Mouse (Mus musculus) Patski (cell line): ENCODE results near the gene Tmed1. TPM values are rescaled to one million over a fixed set of nuclear protein-coding genes. Genes with fewer than 3 reads are reported as not detected.
"Not testable (repeated sequence)": the region's sequence is repeated elsewhere in the genome, so short reads cannot be mapped to it uniquely, and the experiment has no call there.

Experiments
- ATAC-seq: fragments of 100-300 bp; one replicate; pipeline ENCODE4 v1.8.0; 2021
- CTCF ChIA-PET: fragments of 350-600 bp; sonication (Branson Sonifier 250); formaldehyde crosslinking; loops from one replicate; lab custom pipeline; 2022; ENCODE audit warnings: inconsistent platforms; lab: Charles Lee
- POLR2A ChIA-PET: fragments of 350-600 bp; sonication (Branson Sonifier 250); formaldehyde crosslinking; loops from one replicate; lab custom pipeline; 2022; ENCODE audit warnings: antibody characterized with exemption, inconsistent platforms; lab: Charles Lee
- DNase-seq: peaks from one replicate; pipeline ENCODE4 v3.0.0-alpha.2; 2011; ENCODE audit warnings: low read depth, low spot score
- H3K27me3 ChIP-seq: fragments of 371-371 bp; one replicate; pipeline ENCODE4 v1.5.1; 2021
- CTCF ChIP-seq: fragments of 100-300 bp; IDR thresholded peaks from one replicate; pipeline ENCODE4 v1.5.1; 2021
- in situ Hi-C: fragments of 300-500 bp; cut with MboI; formaldehyde crosslinking; loops from 3 replicates; pipeline ENCODE4 v1.11.1; 2018; ENCODE audit warnings: low pct_unique_long_range_greater_than_20kb, mixed read lengths
- polyA plus RNA-seq: library from polyadenylated mRNA; unstranded; gene quantifications from one replicate; pipeline ENCODE4 v1.2.3, GENCODE M21; 2021

The Tmed1 gene
- polyA plus RNA-seq, 1 experiment from 2014 or later, result 63.0 TPM

DNA sequence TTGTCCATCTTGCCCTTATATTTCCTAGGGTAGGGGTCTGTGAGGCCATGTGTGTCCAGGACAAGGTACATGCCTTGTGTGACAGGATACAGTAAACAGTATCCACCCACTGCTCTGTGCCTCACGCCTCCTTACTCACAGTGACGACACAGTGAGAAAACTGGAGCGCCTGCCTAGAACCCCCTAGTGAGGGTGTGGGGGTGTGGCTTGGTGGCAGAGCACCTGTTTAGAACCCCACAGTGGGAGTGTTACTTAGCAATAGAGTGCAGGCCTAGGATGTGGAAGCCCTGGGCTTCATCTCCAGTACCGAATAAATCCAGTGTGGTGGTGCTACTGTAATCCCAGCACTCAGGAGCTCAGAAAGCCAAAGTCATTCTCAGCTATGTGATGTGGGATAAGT, 37.1 kb downstream of the Tmed1 start:
- no peak for ATAC-seq

GRCm38 (mm10) chr9:21469032-21470024, 40.7 kb downstream of the Tmed1 start:
- no peak for TF ChIP-seq CTCF
- DNase-seq (no peak), ATAC-seq (no peak)
- ChIA-PET POLR2A (interaction anchor here (1.6 kb wide), 1 partner anchor 58 kb away, joined by 4 read pairs; the partner anchor contains the start of gene Qtrt1), CTCF (interaction anchor here (0.8 to 1.2 kb wide), 5 partner anchors 10 to 103 kb away, joined by 3 to 5 read pairs (median 3); partner anchors contain the start of gene Qtrt1)
- in situ Hi-C loops, result no loop called here
- no peaks in the 10 kb centered on the region for H3K27me3 ChIP-seq

More for the DNA sequence above, 37.1 kb downstream of the Tmed1 start:
- TF ChIP-seq CTCF, result no peak
- in situ Hi-C loops, result no loop called here
- ChIA-PET POLR2A (no interaction called here), CTCF (interaction anchor here (1.2 kb wide), 1 partner anchor 73 kb away, joined by 3 read pairs; no protein-coding TSS in a partner anchor)
- H3K27me3 ChIP-seq, result no peaks in the 10 kb centered on the region
- DNase-seq, result no peak

- CTCF ChIA-PET, POLR2A ChIA-PET: not testable (repeated sequence)
Measured at GRCm38 (mm10) chr9:21464565-21464928, 45.5 kb downstream of the Tmed1 start.

GRCm38 (mm10) chr9:21463766-21464564, 46.1 kb downstream of the Tmed1 start:
- ChIA-PET POLR2A (no interaction called here), CTCF (no interaction called here)
- DNase-seq (no peak), ATAC-seq (peak; percentile 44)
- no peak for TF ChIP-seq CTCF
- in situ Hi-C loops, result loop anchor here (5.0 kb wide), 1 partner anchor 97 kb away; the partner anchor contains the start of gene Ilf3
- no peaks in the 10 kb centered on the region for H3K27me3 ChIP-seq

More at GRCm38 (mm10) chr9:21464565-21464928, 45.5 kb downstream of the Tmed1 start:
- not testable (repeated sequence) for H3K27me3 ChIP-seq, ATAC-seq, DNase-seq
- in situ Hi-C loops, result loop anchor here (5.0 kb wide), 1 partner anchor 97 kb away; the partner anchor contains the start of gene Ilf3

DNA sequence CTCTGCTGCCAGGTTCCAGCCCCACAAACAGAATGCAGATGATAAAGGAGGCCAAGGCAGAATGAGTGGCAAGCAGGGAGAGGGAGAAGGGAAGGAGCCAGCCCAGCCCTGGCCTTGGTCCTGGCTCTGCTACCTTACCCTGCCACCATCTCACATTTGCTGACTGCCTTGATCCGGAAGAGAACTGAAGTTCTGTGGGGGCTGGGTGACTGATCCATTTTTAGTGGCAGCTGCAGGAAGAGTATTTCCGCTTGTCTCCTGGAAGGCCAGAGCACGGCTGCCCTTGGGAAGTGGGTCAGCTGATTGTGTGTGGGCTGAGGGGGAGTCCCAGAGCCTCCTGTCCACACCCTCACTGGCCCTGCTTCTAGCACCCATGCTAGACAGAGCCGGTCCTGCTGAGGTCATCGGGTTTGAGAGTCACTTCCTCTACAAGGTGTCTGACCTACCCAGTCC, 46.9 kb downstream of the Tmed1 start:
- peak; percentile 51 for ATAC-seq
- POLR2A ChIA-PET, result no interaction called here
- H3K27me3 ChIP-seq, result no peaks in the 10 kb centered on the region
- CTCF ChIA-PET, result no interaction called here
- TF ChIP-seq CTCF, result no peak
- in situ Hi-C loops, result loop anchor here (5.0 kb wide), 1 partner anchor 96 kb away; the partner anchor contains the start of gene Ilf3
- DNase-seq, result no peak

DNA sequence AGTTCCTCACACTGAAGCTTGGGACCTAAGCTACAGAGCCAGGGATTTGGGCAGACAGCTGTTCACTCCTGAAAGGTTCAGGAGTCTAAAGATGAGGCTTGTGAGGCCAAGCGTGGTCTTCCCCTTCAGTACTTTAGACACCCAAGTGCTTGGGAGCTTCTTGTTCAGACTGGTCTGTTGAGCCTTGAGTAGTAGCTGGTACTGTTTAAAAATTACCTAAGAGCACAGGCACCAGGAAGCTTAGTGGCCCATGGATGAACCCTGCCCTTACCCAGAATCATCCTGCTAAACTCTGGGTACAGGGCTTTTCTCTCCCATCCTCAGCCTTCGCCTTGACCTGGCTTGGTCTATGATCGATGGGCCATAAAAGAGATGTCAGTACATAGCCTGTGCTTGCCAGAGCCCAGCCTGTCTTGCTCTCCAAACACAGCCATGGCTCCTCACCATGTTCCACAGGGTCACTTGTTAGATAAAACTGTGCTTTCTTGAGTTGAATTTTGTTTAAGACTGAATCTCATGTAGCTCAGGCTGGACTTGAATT, 49.6 kb downstream of the Tmed1 start:
- POLR2A ChIA-PET, result no interaction called here
- in situ Hi-C loops, result loop anchor here (5.0 kb wide), 1 partner anchor 93 kb away; the partner anchor contains the start of gene Ilf3
- no peaks in the 10 kb centered on the region for H3K27me3 ChIP-seq
- CTCF ChIA-PET, result interaction anchor here (0.9 to 1.7 kb wide), 3 partner anchors 11 to 19 kb away, joined by 3 to 5 read pairs (median 4); no protein-coding TSS in a partner anchor
- DNase-seq (no peak), ATAC-seq (no peak)
- TF ChIP-seq CTCF, result no peak

DNA sequence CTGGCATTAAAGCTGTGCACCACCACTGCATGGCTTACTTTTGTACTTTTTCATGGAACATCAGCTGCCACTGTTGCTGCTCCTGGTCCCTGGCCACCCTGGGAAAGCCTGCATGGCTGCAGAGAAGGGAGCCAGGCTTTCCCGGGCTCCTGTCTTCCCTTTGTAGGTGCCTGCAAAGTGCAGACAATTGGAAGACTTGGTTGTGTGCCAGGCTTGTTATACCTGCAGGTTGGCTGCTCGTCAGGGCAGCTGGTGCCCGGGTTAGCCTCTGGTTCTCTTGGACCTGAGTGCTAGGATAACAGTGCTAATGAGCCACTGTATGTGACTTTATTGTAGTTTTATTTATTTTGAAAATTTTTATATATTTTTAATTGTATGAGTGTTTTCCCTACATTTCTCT, 51.2 kb downstream of the Tmed1 start:
- no peak for TF ChIP-seq CTCF
- in situ Hi-C loops, result no loop called here
- CTCF ChIA-PET, result no interaction called here
- DNase-seq, result no peak
- no peaks in the 10 kb centered on the region for H3K27me3 ChIP-seq
- POLR2A ChIA-PET, result no interaction called here
- no peak for ATAC-seq

Other genes starting within 250 kb of the Tmed1 start
- gene Atg4d, start 245.0 kb downstream of the Tmed1 start, polyA plus RNA-seq, result 42.7 TPM
- gene Kri1, start 222.3 kb downstream of the Tmed1 start, polyA plus RNA-seq, result 36.9 TPM
- gene Cdkn2d, start 218.8 kb downstream of the Tmed1 start, polyA plus RNA-seq, result 47.4 TPM
- gene Ap1m2, start 197.9 kb downstream of the Tmed1 start, polyA plus RNA-seq, result not detected
- 245 TPM for gene Slc44a2, start 189.6 kb downstream of the Tmed1 start, polyA plus RNA-seq
- gene Ilf3, start 142.4 kb downstream of the Tmed1 start, polyA plus RNA-seq, result 110 TPM
- gene Qtrt1, start 98.4 kb downstream of the Tmed1 start, polyA plus RNA-seq, result 30.2 TPM
- gene Dnm2, start 85.3 kb downstream of the Tmed1 start, polyA plus RNA-seq, result 75.2 TPM
- gene AB124611, start 15.9 kb upstream of the Tmed1 start, polyA plus RNA-seq, result not detected
- gene Carm1, start 36.6 kb upstream of the Tmed1 start, polyA plus RNA-seq, result 61.7 TPM
- 38.9 TPM for gene Timm29, start 82.5 kb upstream of the Tmed1 start, polyA plus RNA-seq
- 39.0 TPM for gene Yipf2, start 82.6 kb upstream of the Tmed1 start, polyA plus RNA-seq
- gene Smarca4, start 105.9 kb upstream of the Tmed1 start, polyA plus RNA-seq, result 89.3 TPM
- gene Ldlr, start 213.2 kb upstream of the Tmed1 start, polyA plus RNA-seq, result 38.4 TPM